Mouse (Mus musculus) c-Kit-positive CD71-positive TER-119-negative erythroid progenitor cells, embryonic 14.5 days (primary cell): ENCODE data around the gene Slc5a3.

Experiments
- DNase-seq: peaks from one replicate; pipeline ENCODE4 v3.0.0-alpha.2; 2013; ENCODE audit warnings: low read depth

Gene Slc5a3

GRCm38 (mm10) chr16:92120899-92121531 lies 62.9 kb downstream of the Slc5a3 start:
- no peak for DNase-seq

DNA sequence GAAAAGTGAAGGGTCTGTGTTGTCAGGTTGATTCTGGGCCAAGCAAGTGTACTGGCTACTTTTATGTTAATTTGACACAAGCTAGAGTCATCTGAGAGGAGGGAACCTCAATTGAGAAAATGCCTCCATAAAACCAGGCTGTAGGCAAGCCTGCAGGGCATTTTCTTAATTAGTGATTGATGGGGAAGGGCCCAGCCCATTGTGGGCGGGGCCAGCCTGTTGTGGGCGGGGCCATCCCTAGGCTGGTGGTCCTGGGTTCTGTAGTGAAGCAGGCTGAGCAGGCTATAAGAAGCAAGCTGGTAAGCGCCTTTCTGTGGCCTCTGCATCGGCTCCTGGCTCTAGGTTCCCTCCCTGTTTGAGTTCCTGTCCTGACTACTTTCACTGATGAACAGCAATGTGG lies 69.1 kb downstream of the Slc5a3 start:
- no peak for DNase-seq

- DNase-seq = no peak
Observed at GRCm38 (mm10) chr16:92127666-92128065, 69.5 kb downstream of the Slc5a3 start.

- DNase-seq = no peak
Observed at GRCm38 (mm10) chr16:92129843-92130242, 71.7 kb downstream of the Slc5a3 start.

- no peak for DNase-seq
Observed at GRCm38 (mm10) chr16:92132511-92132910, 74.4 kb downstream of the Slc5a3 start.

GRCm38 (mm10) chr16:92134148-92134764 lies 76.1 kb downstream of the Slc5a3 start:
- no peak for DNase-seq

- DNase-seq = no peak
Observed at GRCm38 (mm10) chr16:92136275-92136674, 78.2 kb downstream of the Slc5a3 start.
